Comparison of ENCODE assay signal across 20 mouse cellular contexts in genomic region chr10:105477623-105478238, GRCm38 (mm10).
A peak's percentile ranks its signal among the peaks of the same experiment; 100 is the strongest.
DNase-seq lines count a peak whose midpoint lies in the region; ATAC-seq lines count a peak whose summit lies in the region.
"Had no signal": no experiment of that assay in that cellular context is flagged by ENCODE, and none has a peak within 500 bp of the region (broad histone marks: within the 10 kb centered on the region; RNA-seq: fewer than 3 reads in every experiment).

No protein-coding gene starts in this region.

- no peak overlapping the region for H3K27ac ChIP-seq in intestine, embryonic 14.5 days (ENCODE audit: low read depth)
- no peak overlapping the region for H3K27ac ChIP-seq in intestine, embryonic 16.5 days (ENCODE audit: low read length)
- H3K27ac ChIP-seq: forebrain, embryonic 15.5 days; hindbrain, embryonic 13.5 days; kidney, postnatal 0 days; limb, embryonic 13.5 days; liver, embryonic 13.5 days had no signal

- no peak for DNase-seq in frontal cortex, postnatal 10 days (ENCODE audit: low spot score in 2 of 2)
- DNase-seq in intestine, embryonic 14.5 days (ENCODE audit: low spot score), result peak; percentile 47
- DNase-seq in left cerebral cortex, postnatal 14 days (ENCODE audit: low spot score in 2 of 2), result peak; percentile 12 to 46
- DNase-seq in right cerebral cortex, postnatal 36 days (ENCODE audit: low spot score in 2 of 2), result peak; percentile 11 to 15
- no peak for DNase-seq in lung, postnatal 4 days
- DNase-seq: adrenal gland, postnatal 36 days; embryo, embryonic 11 days; kidney, adult 11 months; liver, embryonic 13.5 days; lung, embryonic 14.5 days; lung, postnatal 36 days; thymus, postnatal 14 days had no signal

- no peaks in the 10 kb centered on the region; the same call in 1 of the 2 replicates for H3K36me3 ChIP-seq in intestine, embryonic 14.5 days (ENCODE audit: control insufficient read depth, insufficient read depth, low read length)
- H3K36me3 ChIP-seq in intestine, embryonic 16.5 days (ENCODE audit: control insufficient read depth, insufficient read depth, low read length), result no peaks in the 10 kb centered on the region
- H3K36me3 ChIP-seq: forebrain, embryonic 15.5 days; hindbrain, embryonic 13.5 days; liver, embryonic 13.5 days had no signal

- no peak overlapping the region for H3K4me3 ChIP-seq in intestine, embryonic 14.5 days (ENCODE audit: low read depth, low read length)
- H3K4me3 ChIP-seq in intestine, embryonic 16.5 days (ENCODE audit: low read length), result no peak overlapping the region
- H3K4me3 ChIP-seq: forebrain, embryonic 15.5 days; hindbrain, embryonic 13.5 days; limb, embryonic 13.5 days; liver, embryonic 13.5 days had no signal

- 77% methylated on average over 18 of the region's 18 CpGs for WGBS in intestine, embryonic 14.5 days
- WGBS in intestine, embryonic 16.5 days, result 84% methylated on average over 18 of the region's 18 CpGs

- no peak overlapping the region for H3K4me2 ChIP-seq in intestine, embryonic 14.5 days (ENCODE audit: low read length)
- H3K4me2 ChIP-seq in intestine, embryonic 16.5 days (ENCODE audit: low read depth, low read length), result no peak overlapping the region
- H3K4me2 ChIP-seq: forebrain, embryonic 15.5 days; hindbrain, embryonic 13.5 days; limb, embryonic 13.5 days; liver, embryonic 13.5 days; lung, embryonic 14.5 days had no signal

- intact Hi-C loops in left cerebral cortex, postnatal 14 days (cut with DNase I), result no loop called here

- no peak overlapping the region for H3K9ac ChIP-seq in intestine, embryonic 14.5 days (ENCODE audit: low read length)
- no peak overlapping the region for H3K9ac ChIP-seq in intestine, embryonic 16.5 days (ENCODE audit: low read depth, low read length)
- H3K9ac ChIP-seq: forebrain, embryonic 15.5 days; hindbrain, embryonic 13.5 days; limb, embryonic 13.5 days; liver, embryonic 13.5 days; lung, embryonic 14.5 days had no signal

- no peaks in the 10 kb centered on the region for H3K4me1 ChIP-seq in intestine, embryonic 14.5 days (replicated peaks; ENCODE audit: control insufficient read depth, insufficient read depth, low read length)
- no peaks in the 10 kb centered on the region for H3K4me1 ChIP-seq in intestine, embryonic 16.5 days (ENCODE audit: control insufficient read depth, insufficient read depth, low read length)
- H3K4me1 ChIP-seq: limb, embryonic 13.5 days; liver, embryonic 13.5 days had no signal

- ATAC-seq in frontal cortex, adult (ENCODE audit: low TSS enrichment), result peak; percentile 94
- no peak for ATAC-seq in intestine, embryonic 14.5 days (replicated peaks; ENCODE audit: low FRiP score, low TSS enrichment, low read depth)
- no peak for ATAC-seq in intestine, embryonic 16.5 days
- ATAC-seq in monocyte, adult 5-6 weeks (replicated peaks; ENCODE audit: insufficient number of reproducible peaks, low FRiP score, low TSS enrichment, poor library complexity, severe bottlenecking), result no peak
- ATAC-seq: forebrain, embryonic 15.5 days had no signal

- no peaks in the 10 kb centered on the region for H3K9me3 ChIP-seq in intestine, embryonic 14.5 days (ENCODE audit: control insufficient read depth, low read length)
- no peaks in the 10 kb centered on the region for H3K9me3 ChIP-seq in intestine, embryonic 16.5 days (ENCODE audit: control insufficient read depth, low read length)
- H3K9me3 ChIP-seq: forebrain, embryonic 15.5 days; hindbrain, embryonic 13.5 days; limb, embryonic 13.5 days; liver, embryonic 13.5 days had no signal

- H3K27me3 ChIP-seq in intestine, embryonic 14.5 days (replicated peaks; ENCODE audit: control insufficient read depth, insufficient read depth, low read length), result no peaks in the 10 kb centered on the region
- H3K27me3 ChIP-seq in intestine, embryonic 16.5 days (replicated peaks; ENCODE audit: control insufficient read depth, insufficient read depth, low read length), result no peaks in the 10 kb centered on the region
- H3K27me3 ChIP-seq: CH12.LX; limb, embryonic 13.5 days; liver, embryonic 13.5 days had no signal

Comparison
In these comparisons a context has a peak if more than half of its experiments do, and no peak if none do; other contexts are left out.
1. DNase-seq: peak in intestine, embryonic 14.5 days (single experiment), left cerebral cortex, postnatal 14 days (2 of 2) and right cerebral cortex, postnatal 36 days (2 of 2); none in frontal cortex, postnatal 10 days (0 of 2) and lung, postnatal 4 days (0 of 2).